Mouse (Mus musculus): Measurements from ENCODE around the gene Mylk. TPM values are rescaled to one million over a fixed set of nuclear protein-coding genes. Genes with fewer than 3 reads are reported as not detected.

The Mylk gene
- polyA plus RNA-seq, 1 experiment = 233 TPM

DNA sequence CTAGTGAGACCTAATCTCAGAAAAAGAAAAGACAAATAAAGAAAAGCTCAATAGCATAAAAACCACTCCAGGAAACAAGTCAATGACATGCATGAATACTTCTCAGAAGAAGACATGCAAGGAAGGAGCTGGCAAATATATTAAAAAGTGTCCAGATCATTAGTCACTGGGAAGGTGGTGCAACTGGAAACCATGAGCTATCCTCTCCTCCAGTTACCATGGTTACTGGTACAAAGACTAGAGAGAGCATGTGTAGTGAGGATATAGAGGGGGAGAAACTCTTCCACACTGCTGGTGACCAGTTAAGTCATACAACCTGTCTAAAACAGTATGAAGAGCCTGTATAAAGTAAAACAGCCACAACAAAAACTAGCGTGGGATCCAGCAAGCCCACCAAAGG, 21.2 kb downstream of the Mylk start:
- TF ChIP-seq CTCF (IDR thresholded peaks at IDR 0.05; ENCODE audit: insufficient read depth, low read length) (no peak), POLR2A (IDR thresholded peaks at IDR 0.05; ENCODE audit: borderline replicate concordance, extremely low read depth, low read depth, low read length) (no peak)
- no peak for DNase-seq
- Histone ChIP-seq H3K4me1 (ENCODE audit: control insufficient read depth, insufficient read depth, low read length) (no peaks in the 10 kb centered on the region), H3K4me3 (replicated peaks; ENCODE audit: extremely low read depth, low read depth, low read length) (no peak overlapping the region)
- 90% methylated on average over 1 of the region's 1 CpGs for WGBS

GRCm38 (mm10) chr16:34767443-34767842, 22.4 kb downstream of the Mylk start:
- no peak for TF ChIP-seq CTCF (IDR thresholded peaks at IDR 0.05; ENCODE audit: insufficient read depth, low read length)
- TF ChIP-seq POLR2A (IDR thresholded peaks at IDR 0.05; ENCODE audit: borderline replicate concordance, extremely low read depth, low read depth, low read length) = no peak
- Histone ChIP-seq H3K4me3 (replicated peaks; ENCODE audit: extremely low read depth, low read depth, low read length) (no peak overlapping the region), H3K4me1 (ENCODE audit: control insufficient read depth, insufficient read depth, low read length) (no peaks in the 10 kb centered on the region)
- WGBS = 84% methylated on average over 2 of the region's 2 CpGs
- no peak for DNase-seq

DNA sequence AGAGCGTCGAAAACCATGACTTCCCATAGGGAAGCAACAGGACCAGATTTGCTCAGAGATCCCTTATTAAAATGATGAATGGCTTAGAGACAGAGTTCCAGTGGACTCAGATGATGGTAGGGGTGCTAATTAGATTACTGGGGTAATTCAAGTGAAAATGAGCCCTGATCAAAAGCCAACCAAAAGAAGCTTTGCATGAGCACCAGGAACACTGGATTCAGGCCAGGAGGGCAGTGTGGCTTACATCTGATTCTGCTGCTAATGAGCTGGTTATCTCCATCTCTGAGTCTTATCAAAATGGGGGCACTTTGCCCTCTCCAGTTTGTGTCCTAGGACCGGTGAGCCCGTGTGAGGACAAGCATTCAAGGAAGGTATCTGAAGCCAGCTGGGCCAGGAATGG, 23.4 kb downstream of the Mylk start:
- no peak for DNase-seq
- WGBS = 67% methylated on average over 4 of the region's 4 CpGs
- H3K4me1 ChIP-seq (ENCODE audit: control insufficient read depth, insufficient read depth, low read length) = no peaks in the 10 kb centered on the region
- H3K4me3 ChIP-seq (replicated peaks; ENCODE audit: extremely low read depth, low read depth, low read length) = no peak overlapping the region
- TF ChIP-seq CTCF (IDR thresholded peaks at IDR 0.05; ENCODE audit: insufficient read depth, low read length) (no peak), POLR2A (IDR thresholded peaks at IDR 0.05; ENCODE audit: borderline replicate concordance, extremely low read depth, low read depth, low read length) (no peak)

DNA sequence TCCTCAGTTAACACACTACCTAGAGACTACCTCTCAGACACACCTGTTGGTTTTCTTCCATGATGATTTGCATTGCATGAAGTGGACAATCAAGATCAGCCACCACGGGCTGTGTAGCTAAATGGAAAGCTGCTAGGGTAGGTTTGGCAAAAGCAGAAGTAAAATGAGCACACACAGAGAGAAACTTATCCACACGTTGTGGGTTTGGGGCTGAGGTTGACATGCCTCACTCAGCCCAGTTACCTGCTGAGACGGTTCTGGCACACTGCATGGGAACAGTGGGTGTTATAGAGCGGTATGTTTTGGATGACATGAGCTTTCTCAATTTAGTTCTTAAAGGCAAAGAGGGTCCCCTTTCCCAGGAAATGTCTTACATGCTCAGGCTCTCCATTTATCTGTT, 25.1 kb downstream of the Mylk start:
- 83% methylated on average over 4 of the region's 4 CpGs for WGBS
- Histone ChIP-seq H3K4me3 (replicated peaks; ENCODE audit: extremely low read depth, low read depth, low read length) (no peak overlapping the region), H3K4me1 (ENCODE audit: control insufficient read depth, insufficient read depth, low read length) (no peaks in the 10 kb centered on the region)
- TF ChIP-seq POLR2A (IDR thresholded peaks at IDR 0.05; ENCODE audit: borderline replicate concordance, extremely low read depth, low read depth, low read length) (no peak), CTCF (IDR thresholded peaks at IDR 0.05; ENCODE audit: insufficient read depth, low read length) (no peak)
- no peak for DNase-seq

DNA sequence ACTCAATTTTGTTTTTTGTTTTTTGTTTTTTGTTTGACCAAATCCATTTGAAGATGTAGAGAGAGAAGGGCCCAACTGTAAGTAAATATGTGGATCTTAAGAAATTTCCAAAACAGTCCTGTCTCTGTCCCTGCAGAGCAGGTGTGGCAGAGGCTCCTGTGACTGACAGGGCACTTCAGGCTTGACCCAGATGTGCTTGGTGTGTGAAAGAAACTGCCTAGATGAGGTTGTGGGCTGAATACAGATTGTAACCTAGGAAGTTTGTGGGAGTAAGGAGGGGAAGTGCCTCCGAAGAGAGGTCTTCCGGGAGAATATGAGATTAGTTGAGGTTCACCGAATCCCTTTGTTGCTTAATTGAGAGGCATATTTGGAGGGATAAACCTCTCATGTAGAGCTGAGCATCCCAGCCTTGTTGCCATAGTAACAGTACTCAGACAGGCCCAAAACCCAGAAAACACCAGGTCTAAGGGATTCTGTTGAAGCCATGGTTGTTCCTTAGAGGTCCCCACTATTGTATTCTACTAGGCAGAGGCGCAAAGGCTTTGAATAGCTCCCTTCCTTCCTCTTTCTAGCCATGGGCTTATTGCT, 27.5 kb downstream of the Mylk start:
- 68% methylated on average over 4 of the region's 4 CpGs for WGBS
- H3K4me3 ChIP-seq (replicated peaks; ENCODE audit: extremely low read depth, low read depth, low read length) = no peak overlapping the region
- TF ChIP-seq CTCF (IDR thresholded peaks at IDR 0.05; ENCODE audit: insufficient read depth, low read length) (no peak), POLR2A (IDR thresholded peaks at IDR 0.05; ENCODE audit: borderline replicate concordance, extremely low read depth, low read depth, low read length) (no peak)
- DNase-seq = no peak
- no peaks in the 10 kb centered on the region for H3K4me1 ChIP-seq (ENCODE audit: control insufficient read depth, insufficient read depth, low read length)

DNA sequence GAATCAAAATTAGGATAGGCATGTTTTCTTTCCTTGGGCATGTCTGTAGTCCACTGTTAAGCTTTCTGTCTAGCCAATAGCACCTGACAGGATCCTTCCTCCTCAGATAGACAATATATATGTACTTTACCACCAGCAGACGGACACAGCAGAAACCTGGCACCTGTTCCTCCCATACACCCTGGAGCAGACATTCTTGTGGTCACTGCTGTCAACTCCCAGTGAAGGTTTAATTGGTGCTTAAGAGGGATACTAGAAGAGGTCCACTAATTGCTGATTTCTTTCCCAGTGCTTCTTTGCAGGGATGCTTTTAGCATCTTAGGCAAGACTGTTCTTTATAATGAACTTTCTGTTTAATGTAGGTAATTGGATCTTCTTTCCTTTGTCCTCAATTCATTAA, 37.4 kb downstream of the Mylk start:
- H3K4me3 ChIP-seq (replicated peaks; ENCODE audit: extremely low read depth, low read depth, low read length) = no peak overlapping the region
- DNase-seq = no peak
- 74% methylated on average over 1 of the region's 1 CpGs for WGBS
- H3K4me1 ChIP-seq (ENCODE audit: control insufficient read depth, insufficient read depth, low read length) = peaks cover 3% of the 10 kb centered on the region; the same call in 1 of the 2 replicates
- TF ChIP-seq POLR2A (IDR thresholded peaks at IDR 0.05; ENCODE audit: borderline replicate concordance, extremely low read depth, low read depth, low read length) (no peak), CTCF (IDR thresholded peaks at IDR 0.05; ENCODE audit: insufficient read depth, low read length) (no peak)

GRCm38 (mm10) chr16:34783536-34783935, 38.5 kb downstream of the Mylk start:
- WGBS = 80% methylated on average over 5 of the region's 5 CpGs
- DNase-seq = no peak
- Histone ChIP-seq H3K4me3 (replicated peaks; ENCODE audit: extremely low read depth, low read depth, low read length) (no peak overlapping the region), H3K4me1 (ENCODE audit: control insufficient read depth, insufficient read depth, low read length) (peaks cover 3% of the 10 kb centered on the region)
- no peak for TF ChIP-seq CTCF (IDR thresholded peaks at IDR 0.05; ENCODE audit: insufficient read depth, low read length)
- no peak for TF ChIP-seq POLR2A (IDR thresholded peaks at IDR 0.05; ENCODE audit: borderline replicate concordance, extremely low read depth, low read depth, low read length)

- WGBS = 55% methylated on average over 4 of the region's 4 CpGs
- no peak for TF ChIP-seq POLR2A (IDR thresholded peaks at IDR 0.05; ENCODE audit: borderline replicate concordance, extremely low read depth, low read depth, low read length)
- no peak for TF ChIP-seq CTCF (IDR thresholded peaks at IDR 0.05; ENCODE audit: insufficient read depth, low read length)
- Histone ChIP-seq H3K4me1 (ENCODE audit: control insufficient read depth, insufficient read depth, low read length) (peaks cover 3% of the 10 kb centered on the region), H3K4me3 (replicated peaks; ENCODE audit: extremely low read depth, low read depth, low read length) (no peak overlapping the region)
- DNase-seq = no peak
These were observed 39.7 kb downstream of the Mylk start for GRCm38 (mm10) chr16:34784675-34785074.

- DNase-seq = no peak
- 70% methylated on average over 1 of the region's 1 CpGs for WGBS
- H3K4me3 ChIP-seq (replicated peaks; ENCODE audit: extremely low read depth, low read depth, low read length) = no peak overlapping the region
- TF ChIP-seq POLR2A (IDR thresholded peaks at IDR 0.05; ENCODE audit: borderline replicate concordance, extremely low read depth, low read depth, low read length) (no peak), CTCF (IDR thresholded peaks at IDR 0.05; ENCODE audit: insufficient read depth, low read length) (no peak)
- peaks cover 14% of the 10 kb centered on the region for H3K4me1 ChIP-seq (ENCODE audit: control insufficient read depth, insufficient read depth, low read length)
These were observed 47.5 kb downstream of the Mylk start for GRCm38 (mm10) chr16:34792555-34792954.

GRCm38 (mm10) chr16:34793000-34793399, 48.0 kb downstream of the Mylk start:
- TF ChIP-seq POLR2A (IDR thresholded peaks at IDR 0.05; ENCODE audit: borderline replicate concordance, extremely low read depth, low read depth, low read length) (no peak), CTCF (IDR thresholded peaks at IDR 0.05; ENCODE audit: insufficient read depth, low read length) (no peak)
- 73% methylated on average over 5 of the region's 5 CpGs for WGBS
- no peak for DNase-seq
- H3K4me3 ChIP-seq (replicated peaks; ENCODE audit: extremely low read depth, low read depth, low read length) = no peak overlapping the region
- peaks cover 14% of the 10 kb centered on the region for H3K4me1 ChIP-seq (ENCODE audit: control insufficient read depth, insufficient read depth, low read length)
